Comparison of ENCODE assay signal across 2 mouse cellular contexts in genomic region chr15:79225780-79226179, GRCm38 (mm10).
TF ChIP-seq lines count a peak whose summit lies in the region.

No protein-coding gene starts in this region.

TF ChIP-seq in CH12.LX, 34 proteins besides CTCF, POLR2A, EP300 and RAD21:
- TF ChIP-seq ZNF384 (IDR thresholded peaks at IDR 0.05; ENCODE audit: low read depth, low read length), result peak; percentile 63

TF ChIP-seq in MEL, 35 proteins besides CTCF, POLR2A, EP300 and RAD21:
- TF ChIP-seq SMC3 (IDR thresholded peaks at IDR 0.05; ENCODE audit: low read depth, low read length), result peak; percentile 8; the same call in 1 of the 2 replicates
- TF ChIP-seq ZNF384 (IDR thresholded peaks at IDR 0.05; ENCODE audit: low read depth, low read length), result peak; percentile 84
